Comparison of ENCODE assay signal across 11 mouse cellular contexts in genomic region chr11:70403598-70403997, GRCm38 (mm10). TPM values are rescaled to one million over a fixed set of nuclear protein-coding genes. Genes with fewer than 3 reads are reported as not detected.
DNase-seq lines count a peak whose midpoint lies in the region; ATAC-seq and TF ChIP-seq lines count a peak whose summit lies in the region.
"Had no signal": no experiment of that assay in that cellular context is flagged by ENCODE, and none has a peak within 500 bp of the region (broad histone marks: within the 10 kb centered on the region; RNA-seq: fewer than 3 reads in every experiment).

No protein-coding gene starts in this region.

- no peak overlapping the region for H3K4me2 ChIP-seq in liver, embryonic 12.5 days
- no peak overlapping the region for H3K4me2 ChIP-seq in heart, embryonic 14.5 days (ENCODE audit: low read length)
- no peak overlapping the region for H3K4me2 ChIP-seq in lung, postnatal 0 days (replicated peaks; ENCODE audit: low read depth, low read length)
- no peak overlapping the region for H3K4me2 ChIP-seq in midbrain, embryonic 11.5 days
- H3K4me2 ChIP-seq in hindbrain, embryonic 16.5 days (ENCODE audit: low read length): no peak overlapping the region
- H3K4me2 ChIP-seq: embryonic facial prominence, embryonic 12.5 days had no signal

- no peak for TF ChIP-seq CTCF in liver, adult 2 months (IDR thresholded peaks at IDR 0.05; ENCODE audit: low read depth, low read length)
- TF ChIP-seq CTCF in lung, postnatal 0 days (IDR thresholded peaks at IDR 0.05): no peak

- DNase-seq in liver, adult 2 months (ENCODE audit: extremely low read depth, low read depth, low spot score): peak; percentile 48
- DNase-seq in heart, adult 18-20 months: peak; percentile 61 to 82
- DNase-seq in lung, postnatal 0 days (ENCODE audit: low spot score): peak; percentile 72
- DNase-seq in midbrain, embryonic 11.5 days (ENCODE audit: low spot score, missing footprints): no peak
- DNase-seq: forebrain, postnatal 0 days; kidney, adult 9 months had no signal

- TF ChIP-seq EP300 in lung, postnatal 0 days (IDR thresholded peaks at IDR 0.05): no peak

- TF ChIP-seq POLR2A in liver, adult 2 months (IDR thresholded peaks at IDR 0.05; ENCODE audit: extremely low read depth, insufficient read depth, low read length): no peak

- H3K27me3 ChIP-seq in liver, adult 2 months (ENCODE audit: control insufficient read depth, insufficient read depth, low read length): no peaks in the 10 kb centered on the region
- no peaks in the 10 kb centered on the region for H3K27me3 ChIP-seq in liver, embryonic 12.5 days (replicated peaks)
- no peaks in the 10 kb centered on the region for H3K27me3 ChIP-seq in heart, embryonic 14.5 days (ENCODE audit: control insufficient read depth, insufficient read depth, low read length)
- H3K27me3 ChIP-seq in lung, postnatal 0 days (replicated peaks; ENCODE audit: insufficient read depth, low read length): no peaks in the 10 kb centered on the region
- H3K27me3 ChIP-seq in midbrain, embryonic 11.5 days (ENCODE audit: control insufficient read depth, insufficient read depth, low read length): no peaks in the 10 kb centered on the region
- H3K27me3 ChIP-seq in hindbrain, embryonic 16.5 days (replicated peaks; ENCODE audit: control insufficient read depth, insufficient read depth, low read length): no peaks in the 10 kb centered on the region
- H3K27me3 ChIP-seq: embryonic facial prominence, embryonic 12.5 days had no signal

- H3K9ac ChIP-seq in liver, adult 2 months (ENCODE audit: low read depth, low read length): no peak overlapping the region
- H3K9ac ChIP-seq in liver, embryonic 12.5 days: no peak overlapping the region
- no peak overlapping the region for H3K9ac ChIP-seq in heart, embryonic 14.5 days (ENCODE audit: low read length)
- no peak overlapping the region for H3K9ac ChIP-seq in lung, postnatal 0 days (replicated peaks; ENCODE audit: low read depth)
- no peak overlapping the region for H3K9ac ChIP-seq in midbrain, embryonic 11.5 days (ENCODE audit: low read length)
- no peak overlapping the region for H3K9ac ChIP-seq in hindbrain, embryonic 16.5 days (ENCODE audit: low read depth, low read length)
- H3K9ac ChIP-seq: embryonic facial prominence, embryonic 12.5 days; forebrain, postnatal 0 days had no signal

- no peaks in the 10 kb centered on the region for H3K4me1 ChIP-seq in liver, adult 2 months (ENCODE audit: control insufficient read depth, insufficient read depth, low read length)
- H3K4me1 ChIP-seq in liver, embryonic 12.5 days: peaks cover 25% of the 10 kb centered on the region
- H3K4me1 ChIP-seq in heart, embryonic 14.5 days (ENCODE audit: control insufficient read depth in 2 of 2, insufficient read depth in 2 of 2, low read length in 2 of 2): peaks cover under 1 to 19% of the 10 kb centered on the region in 2 experiments; a peak in 3 of 4 replicates
- no peaks in the 10 kb centered on the region for H3K4me1 ChIP-seq in lung, postnatal 0 days (ENCODE audit: insufficient read depth, low read depth, low read length)
- peaks cover 1% of the 10 kb centered on the region for H3K4me1 ChIP-seq in midbrain, embryonic 11.5 days (ENCODE audit: control insufficient read depth, insufficient read depth, low read length)
- H3K4me1 ChIP-seq in hindbrain, embryonic 16.5 days (ENCODE audit: control insufficient read depth, insufficient read depth, low read depth, low read length): peaks cover 11% of the 10 kb centered on the region

- H3K36me3 ChIP-seq in liver, adult 2 months (ENCODE audit: control insufficient read depth, insufficient read depth, low read length): peaks cover 20% of the 10 kb centered on the region
- peaks cover 91% of the 10 kb centered on the region for H3K36me3 ChIP-seq in liver, embryonic 12.5 days
- H3K36me3 ChIP-seq in heart, embryonic 14.5 days (ENCODE audit: control insufficient read depth, insufficient read depth, low read length): peaks cover 56% of the 10 kb centered on the region
- H3K36me3 ChIP-seq in lung, postnatal 0 days (ENCODE audit: insufficient read depth, low read length): peaks cover 7% of the 10 kb centered on the region; the same call in 1 of the 2 replicates
- H3K36me3 ChIP-seq in midbrain, embryonic 11.5 days (ENCODE audit: control insufficient read depth, insufficient read depth, low read length): peaks cover 8% of the 10 kb centered on the region; the same call in 1 of the 2 replicates
- H3K36me3 ChIP-seq in hindbrain, embryonic 16.5 days (ENCODE audit: control insufficient read depth, insufficient read depth, low read length): peaks cover 23% of the 10 kb centered on the region

- ATAC-seq in liver, embryonic 12.5 days: no peak
- ATAC-seq in heart, embryonic 14.5 days (ENCODE audit: insufficient number of reproducible peaks, insufficient read depth, low FRiP score, low read depth): peak; percentile 80
- peak; percentile 48 for ATAC-seq in lung, postnatal 0 days
- ATAC-seq in megakaryocyte, adult 5-6 weeks (ENCODE audit: poor library complexity, severe bottlenecking): no peak
- ATAC-seq in midbrain, embryonic 11.5 days (ENCODE audit: low FRiP score): no peak
- no peak for ATAC-seq in hindbrain, embryonic 16.5 days
- ATAC-seq: forebrain, postnatal 0 days had no signal

- peaks cover 5% of the 10 kb centered on the region; the same call in 1 of the 2 replicates for H3K79me2 ChIP-seq in liver, adult 2 months (ENCODE audit: control insufficient read depth, insufficient read depth, low read length)

- H3K9me3 ChIP-seq in liver, embryonic 12.5 days (replicated peaks): no peaks in the 10 kb centered on the region
- no peaks in the 10 kb centered on the region for H3K9me3 ChIP-seq in heart, embryonic 14.5 days (ENCODE audit: control insufficient read depth, low read length)
- H3K9me3 ChIP-seq in lung, postnatal 0 days (ENCODE audit: low read length): no peaks in the 10 kb centered on the region
- no peaks in the 10 kb centered on the region for H3K9me3 ChIP-seq in midbrain, embryonic 11.5 days (ENCODE audit: control insufficient read depth, low read length)
- no peaks in the 10 kb centered on the region for H3K9me3 ChIP-seq in hindbrain, embryonic 16.5 days (ENCODE audit: control insufficient read depth, low read length)
- H3K9me3 ChIP-seq: embryonic facial prominence, embryonic 12.5 days had no signal

- H3K4me3 ChIP-seq in liver, adult 2 months (ENCODE audit: insufficient read depth, low read depth, low read length): no peak overlapping the region
- no peak overlapping the region for H3K4me3 ChIP-seq in liver, embryonic 12.5 days
- no peak overlapping the region for H3K4me3 ChIP-seq in heart, embryonic 14.5 days (ENCODE audit: control insufficient read depth in 1 of 2, insufficient read depth in 1 of 2, low read depth in 1 of 2, low read length in 2 of 2)
- H3K4me3 ChIP-seq in lung, postnatal 0 days (ENCODE audit: low read depth, low read length): no peak overlapping the region
- no peak overlapping the region for H3K4me3 ChIP-seq in midbrain, embryonic 11.5 days (ENCODE audit: low read depth, low read length)
- no peak overlapping the region for H3K4me3 ChIP-seq in hindbrain, embryonic 16.5 days (ENCODE audit: low read length)
- H3K4me3 ChIP-seq: embryonic facial prominence, embryonic 12.5 days had no signal

- WGBS in liver, adult 2 months: 72% methylated on average over 2 of the region's 2 CpGs
- 77% methylated on average over 2 of the region's 2 CpGs for WGBS in liver, embryonic 12.5 days (ENCODE audit: insufficient replicate concordance)
- WGBS in heart, embryonic 14.5 days: 55% methylated on average over 2 of the region's 2 CpGs
- 53% methylated on average over 2 of the region's 2 CpGs for WGBS in lung, postnatal 0 days
- WGBS in midbrain, embryonic 11.5 days: 88% methylated on average over 2 of the region's 2 CpGs
- 87% methylated on average over 2 of the region's 2 CpGs for WGBS in hindbrain, embryonic 16.5 days

- no peak overlapping the region for H3K27ac ChIP-seq in liver, adult 2 months (replicated peaks; ENCODE audit: insufficient read depth, low read depth, low read length)
- no peak overlapping the region for H3K27ac ChIP-seq in liver, embryonic 12.5 days
- peak overlapping the region; percentile 30 to 65 for H3K27ac ChIP-seq in heart, embryonic 14.5 days (replicated peaks in 1 of 2; ENCODE audit: control insufficient read depth in 1 of 2, insufficient read depth in 1 of 2, low read depth in 2 of 2, low read length in 2 of 2)
- H3K27ac ChIP-seq in lung, postnatal 0 days (ENCODE audit: low read length): no peak overlapping the region
- no peak overlapping the region for H3K27ac ChIP-seq in midbrain, embryonic 11.5 days (ENCODE audit: low read depth, low read length)
- no peak overlapping the region for H3K27ac ChIP-seq in hindbrain, embryonic 16.5 days (ENCODE audit: low read depth, low read length)
- H3K27ac ChIP-seq: embryonic facial prominence, embryonic 12.5 days had no signal

RNA-seq across cellular contexts. Expression of gene Pelp1, which starts 6.2 kb away (rescaled TPM):
- 3.1 and 3.3 TPM in 2 replicates for total RNA-seq in liver, adult 2 months (2014; rRNA removed)
- polyA plus RNA-seq in liver, adult 2 months (2012; rRNA removed): 7.7 and 7.9 TPM in 2 replicates
- 28.6 and 29.7 TPM in 2 replicates for polyA plus RNA-seq in liver, embryonic 12.5 days (2016; fragmentation: Nextera tagmentation; extraction: Ambion mirVana)
- total RNA-seq in heart, adult 18-20 months (2021): 10 to 100 TPM; 19.0 to 19.3 TPM
- polyA plus RNA-seq in heart, embryonic 14.5 days (2014; fragmentation: Nextera tagmentation; extraction: Ambion mirVana): 17.8 and 17.9 TPM in 2 replicates
- 9.1 and 9.6 TPM in 2 replicates for polyA plus RNA-seq in lung, postnatal 0 days (2015; fragmentation: Nextera tagmentation; extraction: Ambion mirVana)
- total RNA-seq in megakaryocyte, adult 5-6 weeks (2015): 12.1 and 13.2 TPM in 2 replicates
- total RNA-seq in megakaryocyte, adult 5-6 weeks (2017): 5.8 and 7.4 TPM in 2 replicates
- 32.5 and 33.7 TPM in 2 replicates for polyA plus RNA-seq in midbrain, embryonic 11.5 days (2014; fragmentation: Nextera tagmentation; extraction: Ambion mirVana)
- polyA plus RNA-seq in hindbrain, embryonic 16.5 days (2015; fragmentation: Nextera tagmentation; extraction: Ambion mirVana): 31.7 and 37.0 TPM in 2 replicates

RNA-seq across cellular contexts. Expression of gene Arrb2, which starts 28.8 kb away (rescaled TPM):
- total RNA-seq in liver, adult 2 months (2014; rRNA removed): 9.5 and 11.5 TPM in 2 replicates
- 14.7 and 22.2 TPM in 2 replicates for polyA plus RNA-seq in liver, adult 2 months (2012; rRNA removed)
- polyA plus RNA-seq in liver, embryonic 12.5 days (2016; fragmentation: Nextera tagmentation; extraction: Ambion mirVana): 17.9 and 22.5 TPM in 2 replicates
- total RNA-seq in heart, adult 18-20 months (2021): 10 to 100 TPM; 11.3 to 12.5 TPM
- polyA plus RNA-seq in heart, embryonic 14.5 days (2014; fragmentation: Nextera tagmentation; extraction: Ambion mirVana): 5.4 and 8.6 TPM in 2 replicates
- polyA plus RNA-seq in lung, postnatal 0 days (2015; fragmentation: Nextera tagmentation; extraction: Ambion mirVana): 12.7 and 13.7 TPM in 2 replicates
- 140 and 157 TPM in 2 replicates for total RNA-seq in megakaryocyte, adult 5-6 weeks (2015)
- 125 and 141 TPM in 2 replicates for total RNA-seq in megakaryocyte, adult 5-6 weeks (2017)
- polyA plus RNA-seq in midbrain, embryonic 11.5 days (2014; fragmentation: Nextera tagmentation; extraction: Ambion mirVana): 28.9 and 31.3 TPM in 2 replicates
- 54.9 and 55.6 TPM in 2 replicates for polyA plus RNA-seq in hindbrain, embryonic 16.5 days (2015; fragmentation: Nextera tagmentation; extraction: Ambion mirVana)

RNA-seq across cellular contexts. Expression of gene Med11, which starts 48.1 kb away (rescaled TPM):
- 11.2 and 13.3 TPM in 2 replicates for total RNA-seq in liver, adult 2 months (2014; rRNA removed)
- 9.4 and 10.4 TPM in 2 replicates for polyA plus RNA-seq in liver, adult 2 months (2012; rRNA removed)
- 19.7 and 21.7 TPM in 2 replicates for polyA plus RNA-seq in liver, embryonic 12.5 days (2016; fragmentation: Nextera tagmentation; extraction: Ambion mirVana)
- total RNA-seq in heart, adult 18-20 months (2021): 1 to 10 TPM; 7.5 to 8.2 TPM
- polyA plus RNA-seq in heart, embryonic 14.5 days (2014; fragmentation: Nextera tagmentation; extraction: Ambion mirVana): 25.1 and 26.8 TPM in 2 replicates
- 37.3 and 37.9 TPM in 2 replicates for polyA plus RNA-seq in lung, postnatal 0 days (2015; fragmentation: Nextera tagmentation; extraction: Ambion mirVana)
- total RNA-seq in megakaryocyte, adult 5-6 weeks (2015): 42.2 and 64.0 TPM in 2 replicates
- total RNA-seq in megakaryocyte, adult 5-6 weeks (2017): 47.8 and 55.3 TPM in 2 replicates
- 37.7 and 42.1 TPM in 2 replicates for polyA plus RNA-seq in midbrain, embryonic 11.5 days (2014; fragmentation: Nextera tagmentation; extraction: Ambion mirVana)
- polyA plus RNA-seq in hindbrain, embryonic 16.5 days (2015; fragmentation: Nextera tagmentation; extraction: Ambion mirVana): 42.9 and 46.3 TPM in 2 replicates

RNA-seq across cellular contexts. Expression of gene Alox15, which starts 51.8 kb away (rescaled TPM):
- 0.07 and 0.09 TPM in 2 replicates for total RNA-seq in liver, adult 2 months (2014; rRNA removed)
- polyA plus RNA-seq in liver, adult 2 months (2012; rRNA removed): 0.10 TPM in 1 of 2 replicates, not detected in the other
- 0.88 and 1.9 TPM in 2 replicates for polyA plus RNA-seq in liver, embryonic 12.5 days (2016; fragmentation: Nextera tagmentation; extraction: Ambion mirVana)
- total RNA-seq in heart, adult 18-20 months (2021): 1 to 10 TPM; 4.0 to 7.2 TPM
- 0.13 TPM in 1 of 2 replicates, not detected in the other for polyA plus RNA-seq in heart, embryonic 14.5 days (2014; fragmentation: Nextera tagmentation; extraction: Ambion mirVana)
- polyA plus RNA-seq in lung, postnatal 0 days (2015; fragmentation: Nextera tagmentation; extraction: Ambion mirVana): 0.26 and 0.57 TPM in 2 replicates
- 62.7 and 71.5 TPM in 2 replicates for total RNA-seq in megakaryocyte, adult 5-6 weeks (2015)
- total RNA-seq in megakaryocyte, adult 5-6 weeks (2017): 72.8 and 74.4 TPM in 2 replicates
- 0.12 and 0.14 TPM in 2 replicates for polyA plus RNA-seq in midbrain, embryonic 11.5 days (2014; fragmentation: Nextera tagmentation; extraction: Ambion mirVana)
- 0.06 TPM in 1 of 2 replicates, not detected in the other for polyA plus RNA-seq in hindbrain, embryonic 16.5 days (2015; fragmentation: Nextera tagmentation; extraction: Ambion mirVana)
- total RNA-seq: forebrain, postnatal 0 days had no signal
- polyA plus RNA-seq: forebrain, postnatal 0 days had no signal

RNA-seq across cellular contexts. Expression of gene Zmynd15, which starts 55.6 kb away (rescaled TPM):
- total RNA-seq in liver, adult 2 months (2014; rRNA removed): 0.74 and 1.5 TPM in 2 replicates
- polyA plus RNA-seq in liver, adult 2 months (2012; rRNA removed): 2.1 and 4.4 TPM in 2 replicates
- 0.12 and 0.23 TPM in 2 replicates for polyA plus RNA-seq in liver, embryonic 12.5 days (2016; fragmentation: Nextera tagmentation; extraction: Ambion mirVana)
- 1 to 10 TPM; 1.7 to 2.8 TPM for total RNA-seq in heart, adult 18-20 months (2021)
- 0.95 and 2.0 TPM in 2 replicates for polyA plus RNA-seq in heart, embryonic 14.5 days (2014; fragmentation: Nextera tagmentation; extraction: Ambion mirVana)
- polyA plus RNA-seq in lung, postnatal 0 days (2015; fragmentation: Nextera tagmentation; extraction: Ambion mirVana): 1.0 and 1.4 TPM in 2 replicates
- 0.13 TPM in 1 of 2 replicates, not detected in the other for total RNA-seq in megakaryocyte, adult 5-6 weeks (2015)
- total RNA-seq in megakaryocyte, adult 5-6 weeks (2017): 0.04 TPM in 1 of 2 replicates, not detected in the other
- polyA plus RNA-seq in midbrain, embryonic 11.5 days (2014; fragmentation: Nextera tagmentation; extraction: Ambion mirVana): 0.18 and 0.26 TPM in 2 replicates
- 0.86 and 1.3 TPM in 2 replicates for polyA plus RNA-seq in hindbrain, embryonic 16.5 days (2015; fragmentation: Nextera tagmentation; extraction: Ambion mirVana)

Comparison
In these comparisons a context has a peak if more than half of its experiments do, and no peak if none do; other contexts are left out.
1. H3K27ac ChIP-seq: peak in heart, embryonic 14.5 days (2 of 2); none in liver, adult 2 months (single experiment), liver, embryonic 12.5 days (single experiment), lung, postnatal 0 days (single experiment), midbrain, embryonic 11.5 days (single experiment) and hindbrain, embryonic 16.5 days (single experiment).
2. ATAC-seq: peak in heart, embryonic 14.5 days (single experiment) and lung, postnatal 0 days (single experiment); none in liver, embryonic 12.5 days (single experiment), megakaryocyte, adult 5-6 weeks (single experiment), midbrain, embryonic 11.5 days (single experiment) and hindbrain, embryonic 16.5 days (single experiment).